Mouse (Mus musculus) intestine, embryonic 14.5 days (tissue): ENCODE measurements around the gene Olfr683. TPM values are rescaled to one million over a fixed set of nuclear protein-coding genes. Genes with fewer than 3 reads are reported as not detected.
"Not testable (repeated sequence)": the region's sequence is repeated elsewhere in the genome, so short reads cannot be mapped to it uniquely, and the experiment has no call there.

Experiments
- ATAC-seq: fragments of 200-750 bp; cut with Nextera tagmentation; replicated peaks from 2 replicates; pipeline ENCODE4 v1.8.0; 2017; ENCODE audit warnings: low read depth, moderate number of reproducible peaks, moderate TSS enrichment, moderate library complexity; ENCODE audit not compliant: low FRiP score, low TSS enrichment
- DNase-seq: peaks from one replicate; pipeline ENCODE4 v3.0.0-alpha.2; 2018; ENCODE audit warnings: low spot score
- H3K27ac ChIP-seq: fragments of 300-500 bp; sonication (generic); 2 replicates; pipeline ENCODE4 v1.5.1; 2014; ENCODE audit warnings: low read depth, mild to moderate bottlenecking, control low read depth
- H3K27me3 ChIP-seq: fragments of 300-500 bp; sonication (generic); replicated peaks from 2 replicates; pipeline ENCODE4 v1.6.1; 2014; ENCODE audit warnings: low read length, control low read depth; ENCODE audit not compliant: control insufficient read depth, insufficient read depth
- H3K36me3 ChIP-seq: fragments of 300-500 bp; sonication (generic); 2 replicates; pipeline ENCODE4 v1.6.1; 2014; ENCODE audit warnings: low read length, control low read depth; ENCODE audit not compliant: control insufficient read depth, insufficient read depth
- H3K4me1 ChIP-seq: fragments of 300-500 bp; sonication (generic); replicated peaks from 2 replicates; pipeline ENCODE4 v1.6.1; 2014; ENCODE audit warnings: low read length, control low read depth, mixed read lengths; ENCODE audit not compliant: control insufficient read depth, insufficient read depth
- H3K4me2 ChIP-seq: fragments of 300-500 bp; sonication (generic); 2 replicates; pipeline ENCODE4 v1.6.1; 2014; ENCODE audit warnings: low read length
- H3K4me3 ChIP-seq: fragments of 300-500 bp; sonication (generic); 2 replicates; pipeline ENCODE4 v1.5.1; 2014; ENCODE audit warnings: low read depth, low read length, control low read depth, mixed read lengths
- H3K9ac ChIP-seq: fragments of 300-500 bp; sonication (generic); 2 replicates; pipeline ENCODE4 v1.6.1; 2014; ENCODE audit warnings: mild to moderate bottlenecking, low read length
- H3K9me3 ChIP-seq: fragments of 300-500 bp; sonication (generic); 2 replicates; pipeline ENCODE4 v1.6.1; 2016; ENCODE audit warnings: low read length, control low read depth; ENCODE audit not compliant: control insufficient read depth
- WGBS: fragments of 180-500 bp; shearing (Covaris S2); extraction: QIAGEN DNeasy Blood & Tissue Kit; methylation state at CpG from one replicate; pipeline ENCODE4 v1.1.7; 2014; 5-methylcytosine and 5-hydroxymethylcytosine counted together
- polyA plus RNA-seq: library from polyadenylated mRNA; unstranded; fragments of >200 nt; fragmentation: Nextera tagmentation; extraction: Ambion mirVana; gene quantifications from 2 replicates; pipeline ENCODE4 v1.2.1, GENCODE M21; 2014

Olfr683 gene
- polyA plus RNA-seq = not detected in 2 replicates

DNA sequence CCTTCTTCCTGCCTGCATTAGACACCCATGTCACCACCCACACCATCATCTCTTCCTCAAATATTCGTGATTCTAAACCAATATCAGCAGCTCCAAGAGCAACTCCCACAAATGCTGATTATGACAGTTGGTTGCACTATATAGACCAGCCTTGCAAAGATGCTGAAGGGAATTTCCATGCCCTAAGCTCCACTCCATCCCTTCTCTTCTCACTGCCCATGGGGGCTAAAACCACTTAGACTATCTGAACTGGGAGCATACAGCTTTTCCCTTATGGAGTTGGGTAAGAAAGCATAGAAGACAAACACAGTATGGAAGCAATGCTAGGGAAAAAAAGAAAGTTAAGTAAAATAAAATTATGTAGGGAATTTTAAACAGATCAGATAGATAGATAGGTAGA lies at the start of gene Olfr683:
TSS of gene Olfr683 (minus strand) at position 101 of the 400 bp plus-strand sequence.
- H3K9ac ChIP-seq = no peak within 1 kb of the TSS
- DNase-seq (no peak), ATAC-seq (no peak)
- no peaks in the 10 kb centered on the region for H3K4me1 ChIP-seq
- no peak within 1 kb of the TSS for H3K4me2 ChIP-seq
- WGBS = 72% methylated on average over 1 of the region's 1 CpGs
- no peaks in the 10 kb centered on the region for H3K9me3 ChIP-seq
- H3K4me3 ChIP-seq = no peak within 1 kb of the TSS
- H3K27me3 ChIP-seq = no peaks in the 10 kb centered on the region
- no peaks in the 10 kb centered on the region for H3K36me3 ChIP-seq
- H3K27ac ChIP-seq = no peak within 1 kb of the TSS

- Histone ChIP-seq H3K4me1 (no peaks in the 10 kb centered on the region), H3K4me3 (no peak within 1 kb of the TSS), H3K9me3 (no peaks in the 10 kb centered on the region), H3K27ac (no peak within 1 kb of the TSS), H3K9ac (no peak within 1 kb of the TSS), H3K27me3 (no peaks in the 10 kb centered on the region), H3K36me3 (no peaks in the 10 kb centered on the region), H3K4me2 (no peak within 1 kb of the TSS)
- ATAC-seq (no peak), DNase-seq (no peak)
- WGBS = 63% methylated on average over 1 of the region's 1 CpGs
Measured at GRCm38 (mm10) chr7:105185912-105186311, 39.1 kb upstream of the Olfr683 start, which contains the start of gene Olfr685. Gene Olfr685 (minus strand): TSS chr7:105186012.

GRCm38 (mm10) chr7:105170773-105171172 lies 24.0 kb upstream of the Olfr683 start:
- ATAC-seq = no peak
- Histone ChIP-seq H3K36me3 (no peaks in the 10 kb centered on the region), H3K27me3 (no peaks in the 10 kb centered on the region), H3K9me3 (no peaks in the 10 kb centered on the region), H3K9ac (no peak overlapping the region), H3K4me3 (no peak overlapping the region), H3K4me2 (no peak overlapping the region), H3K4me1 (no peaks in the 10 kb centered on the region), H3K27ac (no peak overlapping the region)
- DNase-seq = no peak
- WGBS = 48% methylated on average over 4 of the region's 4 CpGs

- 68% methylated on average over 1 of the region's 1 CpGs for WGBS
Measured at GRCm38 (mm10) chr7:105163553-105163952, 16.7 kb upstream of the Olfr683 start, which contains the start of gene Olfr684. Gene Olfr684 (minus strand): TSS chr7:105163653.

DNA sequence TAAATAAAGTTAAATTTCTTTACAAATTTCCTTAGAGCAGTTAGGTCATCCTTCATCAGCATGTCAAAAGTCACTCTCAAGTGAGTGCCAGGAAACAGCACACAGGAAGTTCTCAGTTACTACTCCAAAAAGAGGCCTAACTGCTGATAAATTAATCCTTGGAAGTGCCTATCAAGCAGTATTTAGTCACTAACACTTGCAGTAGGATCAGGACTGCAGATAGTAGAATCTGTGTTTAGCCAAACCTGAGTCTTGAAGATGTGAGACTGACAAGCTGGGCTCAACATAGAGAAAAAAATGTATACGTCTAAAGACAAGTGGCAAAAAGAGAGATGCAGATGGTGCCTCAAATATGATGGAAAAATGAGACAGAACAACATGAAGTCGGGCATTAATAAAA lies 5.5 kb downstream of the Olfr683 start:
- no peak overlapping the region for H3K27ac ChIP-seq
- whole genome bisulfite sequencing = 73% methylated on average over 2 of the region's 2 CpGs
- H3K27me3 ChIP-seq = no peaks in the 10 kb centered on the region
- no peak overlapping the region for H3K9ac ChIP-seq
- no peaks in the 10 kb centered on the region for H3K4me1 ChIP-seq
- no peaks in the 10 kb centered on the region for H3K9me3 ChIP-seq
- H3K4me2 ChIP-seq = no peak overlapping the region
- no peaks in the 10 kb centered on the region for H3K36me3 ChIP-seq
- DNase-seq (no peak), ATAC-seq (no peak)
- H3K4me3 ChIP-seq = no peak overlapping the region

More at GRCm38 (mm10) chr7:105163553-105163952, 16.7 kb upstream of the Olfr683 start, which contains the start of gene Olfr684:
- DNase-seq = no peak
- Histone ChIP-seq H3K4me1 (no peaks in the 10 kb centered on the region), H3K36me3 (no peaks in the 10 kb centered on the region), H3K9ac (no peak within 1 kb of the TSS), H3K4me3 (no peak within 1 kb of the TSS), H3K4me2 (no peak within 1 kb of the TSS), H3K27me3 (no peaks in the 10 kb centered on the region), H3K27ac (no peak within 1 kb of the TSS), H3K9me3 (no peaks in the 10 kb centered on the region)
- no peak for ATAC-seq

GRCm38 (mm10) chr7:105116536-105116935 lies 30.3 kb downstream of the Olfr683 start, which contains the start of gene Olfr681:
Gene Olfr681 (plus strand): TSS chr7:105116836.
- Histone ChIP-seq H3K9ac (no peak within 1 kb of the TSS), H3K9me3 (no peaks in the 10 kb centered on the region), H3K27me3 (no peaks in the 10 kb centered on the region), H3K36me3 (no peaks in the 10 kb centered on the region), H3K4me2 (no peak within 1 kb of the TSS), H3K4me3 (no peak within 1 kb of the TSS), H3K4me1 (no peaks in the 10 kb centered on the region), H3K27ac (no peak within 1 kb of the TSS)
- no peak for ATAC-seq
- no peak for DNase-seq

GRCm38 (mm10) chr7:105092717-105093116 lies 54.1 kb downstream of the Olfr683 start, which contains the start of gene Olfr680-ps1:
Gene Olfr680-ps1 (minus strand): TSS chr7:105092817.
- not testable (repeated sequence) for H3K4me1 ChIP-seq, H3K4me2 ChIP-seq, H3K9me3 ChIP-seq, DNase-seq, ATAC-seq, H3K27me3 ChIP-seq, H3K36me3 ChIP-seq, H3K27ac ChIP-seq, H3K4me3 ChIP-seq, H3K9ac ChIP-seq

Other genes starting within 250 kb of the Olfr683 start
- gene Olfr667, start 225.5 kb downstream of the Olfr683 start, polyA plus RNA-seq = not detected in 2 replicates
- not detected in 2 replicates for gene Olfr668, start 219.0 kb downstream of the Olfr683 start, polyA plus RNA-seq
- gene Olfr669, start 212.8 kb downstream of the Olfr683 start, polyA plus RNA-seq = not detected in 2 replicates
- gene Olfr670, start 184.4 kb downstream of the Olfr683 start, polyA plus RNA-seq = not detected in 2 replicates
- gene Olfr671, start 167.9 kb downstream of the Olfr683 start, polyA plus RNA-seq = not detected in 2 replicates
- gene Olfr672, start 145.0 kb downstream of the Olfr683 start, polyA plus RNA-seq = not detected in 2 replicates
- gene Olfr675, start 118.6 kb downstream of the Olfr683 start, polyA plus RNA-seq = not detected in 2 replicates
- not detected in 2 replicates for gene Olfr676, start 114.3 kb downstream of the Olfr683 start, polyA plus RNA-seq
- gene Olfr677, start 95.6 kb downstream of the Olfr683 start, polyA plus RNA-seq = not detected in 2 replicates
- not detected in 2 replicates for gene Olfr678, start 82.5 kb downstream of the Olfr683 start, polyA plus RNA-seq
- gene Olfr679, start 65.8 kb downstream of the Olfr683 start, polyA plus RNA-seq = not detected in 2 replicates
- gene Olfr680-ps1, start 54.2 kb downstream of the Olfr683 start, polyA plus RNA-seq = not detected in 2 replicates
- gene Olfr681, start 30.2 kb downstream of the Olfr683 start, polyA plus RNA-seq = not detected in 2 replicates
- gene Olfr684, start 16.6 kb upstream of the Olfr683 start, polyA plus RNA-seq = not detected in 2 replicates
- gene Olfr685, start 39.0 kb upstream of the Olfr683 start, polyA plus RNA-seq = not detected in 2 replicates
- not detected in 2 replicates for gene Olfr686, start 60.5 kb upstream of the Olfr683 start, polyA plus RNA-seq
- gene Olfr688, start 141.1 kb upstream of the Olfr683 start, polyA plus RNA-seq = not detected in 2 replicates
- gene Olfr689, start 164.2 kb upstream of the Olfr683 start, polyA plus RNA-seq = not detected in 2 replicates
- not detected in 2 replicates for gene Olfr690, start 187.1 kb upstream of the Olfr683 start, polyA plus RNA-seq
- gene Olfr691, start 195.3 kb upstream of the Olfr683 start, polyA plus RNA-seq = not detected in 2 replicates
- gene Olfr692, start 221.2 kb upstream of the Olfr683 start, polyA plus RNA-seq = not detected in 2 replicates
- gene Gm5901, start 228.0 kb upstream of the Olfr683 start, polyA plus RNA-seq = not detected in 2 replicates